Mouse (Mus musculus) MEL (cell line): ENCODE measurements around the gene Grn. TPM values are rescaled to one million over a fixed set of nuclear protein-coding genes. Genes with fewer than 3 reads are reported as not detected.

Experiments used
- DNase-seq: peaks from one replicate; pipeline ENCODE4 v3.0.0; 2011; ENCODE audit warnings: low read depth, low spot score
- H3K27ac ChIP-seq: 2 replicates; pipeline ENCODE4 v1.5.1; 2012; ENCODE audit warnings: low read depth, mild to moderate bottlenecking, control low read depth, low read length, moderate library complexity; ENCODE audit not compliant: control insufficient read depth
- H3K27me3 ChIP-seq, 2 experiments: fragments of 150-350 bp in 1 of 2; sonication (generic) in 1 of 2; 2 replicates each; pipeline ENCODE4 v1.6.1; 2012; ENCODE audit warnings: low read length in 2 of 2, mild to moderate bottlenecking in 2 of 2, improper control_type of control experiment in 1 of 2, moderate library complexity in 1 of 2; ENCODE audit not compliant: insufficient read depth in 2 of 2, control insufficient read depth in 1 of 2
- H3K36me3 ChIP-seq, 2 experiments: 2 replicates each; pipeline ENCODE4 v1.6.1; 2012 to 2014; ENCODE audit warnings: low read length in 2 of 2, improper control_type of control experiment in 1 of 2, inconsistent platforms in 1 of 2, mild to moderate bottlenecking in 1 of 2; ENCODE audit not compliant: insufficient read depth in 2 of 2, control insufficient read depth in 1 of 2
- H3K4me1 ChIP-seq, 2 experiments: fragments of 150-350 bp in 1 of 2; sonication (generic) in 1 of 2; 2 replicates each; pipeline ENCODE4 v1.6.1; 2012; ENCODE audit warnings: low read length in 2 of 2, improper control_type of control experiment in 1 of 2, mild to moderate bottlenecking in 1 of 2; ENCODE audit not compliant: insufficient read depth in 2 of 2, control insufficient read depth in 1 of 2
- H3K4me3 ChIP-seq, 2 experiments: fragments of 150-350 bp in 1 of 2; sonication (generic) in 1 of 2; 2 replicates each; pipeline ENCODE4 v1.5.1; 2012; ENCODE audit warnings: low read depth in 2 of 2, low read length in 2 of 2, mild to moderate bottlenecking in 2 of 2, moderate library complexity in 2 of 2, control low read depth in 1 of 2, improper control_type of control experiment in 1 of 2; ENCODE audit not compliant: control insufficient read depth in 1 of 2, insufficient read depth in 1 of 2
- H3K79me2 ChIP-seq: 2 replicates; pipeline ENCODE4 v1.6.1; 2012; ENCODE audit warnings: mild to moderate bottlenecking, low read length, moderate library complexity; ENCODE audit not compliant: control insufficient read depth, poor library complexity, insufficient read depth
- H3K9ac ChIP-seq: 2 replicates; pipeline ENCODE4 v1.6.1; 2012; ENCODE audit warnings: low read depth, mild to moderate bottlenecking, control low read depth, low read length, moderate library complexity; ENCODE audit not compliant: control insufficient read depth, poor library complexity, severe bottlenecking
- H3K9me3 ChIP-seq: fragments of 150-350 bp; sonication (generic); replicated peaks from 2 replicates; pipeline ENCODE4 v1.6.1; 2012; ENCODE audit warnings: mild to moderate bottlenecking, low read length, improper control_type of control experiment, moderate library complexity; ENCODE audit not compliant: insufficient read depth
- BHLHE40 ChIP-seq: IDR thresholded peaks from 2 replicates; pipeline ENCODE4 v1.6.1; 2012; ENCODE audit warnings: low read depth, mild to moderate bottlenecking, inconsistent platforms, low read length, improper control_type of control experiment, borderline replicate concordance
- CHD1 ChIP-seq: IDR thresholded peaks from 2 replicates; pipeline ENCODE4 v1.6.1; 2012; ENCODE audit warnings: low read depth, mild to moderate bottlenecking, inconsistent platforms, low read length, improper control_type of control experiment
- CTCF ChIP-seq, 3 experiments: IDR thresholded peaks in 2 of 3; conservative IDR thresholded peaks in 1 of 3; 2 replicates each; pipeline ENCODE4 v1.5.1; 2011 to 2012; ENCODE audit warnings: low read length in 3 of 3, low read depth in 2 of 3, mild to moderate bottlenecking in 2 of 3, improper control_type of control experiment in 1 of 3, inconsistent platforms in 1 of 3, mixed read lengths in 1 of 3, moderate library complexity in 1 of 3; ENCODE audit not compliant: control insufficient read depth in 1 of 3, insufficient read depth in 1 of 3, poor library complexity in 1 of 3, severe bottlenecking in 1 of 3
- E2F4 ChIP-seq: IDR thresholded peaks from 2 replicates; pipeline ENCODE4 v1.6.1; 2011; ENCODE audit warnings: low read depth, low read length, improper control_type of control experiment, borderline replicate concordance
- ELF1 ChIP-seq: IDR thresholded peaks from 2 replicates; pipeline ENCODE4 v1.6.1; 2014; ENCODE audit warnings: low read depth, mild to moderate bottlenecking, inconsistent platforms, low read length, improper control_type of control experiment, moderate library complexity
- EP300 ChIP-seq, 2 experiments: IDR thresholded peaks; 2 replicates each; pipeline ENCODE4 v1.6.1; 2011; ENCODE audit warnings: improper control_type of control experiment in 2 of 2, low read length in 2 of 2, low read depth in 1 of 2, mild to moderate bottlenecking in 1 of 2
- GABPA ChIP-seq: IDR thresholded peaks from 2 replicates; pipeline ENCODE4 v1.6.1; 2012; ENCODE audit warnings: low read depth, mild to moderate bottlenecking, inconsistent platforms, low read length, improper control_type of control experiment, moderate library complexity
- MAFK ChIP-seq: IDR thresholded peaks from 2 replicates; pipeline ENCODE4 v1.6.1; 2011; ENCODE audit warnings: low read depth, mild to moderate bottlenecking, low read length, improper control_type of control experiment, borderline replicate concordance
- MAX ChIP-seq: IDR thresholded peaks from 2 replicates; pipeline ENCODE4 v1.6.1; 2011; ENCODE audit warnings: low read length, improper control_type of control experiment
- MAZ ChIP-seq: IDR thresholded peaks from 2 replicates; pipeline ENCODE4 v1.6.1; 2012; ENCODE audit warnings: low read depth, mild to moderate bottlenecking, inconsistent platforms, low read length, improper control_type of control experiment
- MXI1 ChIP-seq: IDR thresholded peaks from 2 replicates; pipeline ENCODE4 v1.6.1; 2011; ENCODE audit warnings: mild to moderate bottlenecking, low read depth, low read length, improper control_type of control experiment
- MYB ChIP-seq: IDR thresholded peaks from 2 replicates; pipeline ENCODE4 v1.6.1; 2011; ENCODE audit warnings: mild to moderate bottlenecking, low read depth, low read length, improper control_type of control experiment
- POLR2A ChIP-seq, 2 experiments: IDR thresholded peaks; 2 replicates each; pipeline ENCODE4 v1.6.1; 2011 to 2012; ENCODE audit warnings: low read length in 2 of 2, mild to moderate bottlenecking in 2 of 2, control low read depth in 1 of 2, improper control_type of control experiment in 1 of 2, low read depth in 1 of 2, moderate library complexity in 1 of 2; ENCODE audit not compliant: control insufficient read depth in 1 of 2, insufficient read depth in 1 of 2, poor library complexity in 1 of 2
- RAD21 ChIP-seq: IDR thresholded peaks from 2 replicates; pipeline ENCODE4 v1.6.1; 2011; ENCODE audit warnings: mild to moderate bottlenecking, low read depth, low read length, improper control_type of control experiment
- SIN3A ChIP-seq: IDR thresholded peaks from 2 replicates; pipeline ENCODE4 v1.6.1; 2012; ENCODE audit warnings: low read length, improper control_type of control experiment, inconsistent platforms
- SMC3 ChIP-seq: IDR thresholded peaks from 2 replicates; pipeline ENCODE4 v1.6.1; 2011; ENCODE audit warnings: low read depth, low read length, improper control_type of control experiment
- TAL1 ChIP-seq: IDR thresholded peaks from 2 replicates; pipeline ENCODE4 v1.6.1; 2012; ENCODE audit warnings: mild to moderate bottlenecking, inconsistent platforms, low read length, moderate library complexity, mixed read lengths
- TBP ChIP-seq: IDR thresholded peaks from 2 replicates; pipeline ENCODE4 v1.8.0; 2011; ENCODE audit warnings: low read depth, low read length, improper control_type of control experiment
- USF2 ChIP-seq, 2 experiments: IDR thresholded peaks; 2 replicates each; pipeline ENCODE4 v1.6.1; 2011 to 2012; ENCODE audit warnings: improper control_type of control experiment in 2 of 2, low read length in 2 of 2, borderline replicate concordance in 1 of 2, inconsistent platforms in 1 of 2, low read depth in 1 of 2, mild to moderate bottlenecking in 1 of 2; ENCODE audit not compliant: insufficient read depth in 1 of 2
- ZC3H11A ChIP-seq: IDR thresholded peaks from 2 replicates; pipeline ENCODE4 v1.6.1; 2012; ENCODE audit warnings: low read depth, mild to moderate bottlenecking, inconsistent platforms, low read length, improper control_type of control experiment
- polyA plus RNA-seq, 2 experiments: library from polyadenylated mRNA; stranded (reverse) in 1 of 2; unstranded in 1 of 2; fragments of >175 nt in 1 of 2; fragments of >200 nt in 1 of 2; gene quantifications; 2 replicates each; pipeline versions ENCODE4 v1.2.1 to v1.2.4; 2012; ENCODE audit warnings: low replicate concordance in 2 of 2, low read depth in 1 of 2; ENCODE audit not compliant: insufficient read length in 2 of 2, insufficient read depth in 1 of 2, missing spikeins in 1 of 2
- total RNA-seq: library from RNA; depleted of rRNA; stranded (reverse); fragments of 300-350 nt; gene quantifications from 2 replicates; pipeline ENCODE4 v1.2.3, GENCODE M21; 2012

The Grn gene
- total and polyA plus RNA-seq, 3 experiments = 14.7 to 42.1 TPM; not detected in 1

DNA sequence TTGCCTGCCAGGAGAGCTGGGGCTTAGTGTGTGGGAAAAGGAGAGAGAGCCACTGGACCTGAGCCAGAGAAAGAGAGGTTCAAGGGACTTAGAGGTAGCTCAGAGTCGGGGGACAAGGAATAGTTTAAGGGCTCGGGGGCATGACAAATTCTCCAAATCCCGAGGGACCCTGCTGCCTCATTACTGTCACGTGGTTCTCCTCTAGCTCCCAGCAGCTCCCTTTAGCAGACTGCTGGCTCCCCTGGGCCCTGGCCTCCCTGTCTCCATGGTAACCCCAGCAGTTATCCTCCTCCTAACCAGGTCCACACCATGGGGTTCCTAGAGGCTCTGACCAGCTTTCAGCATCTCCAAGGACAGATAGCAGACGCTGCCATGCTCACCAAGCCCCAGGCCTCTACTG, 34.9 kb upstream of the Grn start:
- DNase-seq = no peak
- no peaks in the 10 kb centered on the region for H3K36me3 ChIP-seq
- no peak overlapping the region for H3K4me3 ChIP-seq
- H3K9me3 ChIP-seq = no peaks in the 10 kb centered on the region
- no peak overlapping the region for H3K27ac ChIP-seq
- no peaks in the 10 kb centered on the region for H3K4me1 ChIP-seq
- TF ChIP-seq CTCF (IDR thresholded peaks at IDR 0.05 in 2 of 3, conservative IDR thresholded peaks at IDR 0.05 in 1 of 3; ENCODE audit: control insufficient read depth in 1 of 3, insufficient read depth in 1 of 3, low read depth in 2 of 3, low read length in 3 of 3, poor library complexity in 1 of 3, severe bottlenecking in 1 of 3) = no peak
- TF ChIP-seq MYB = no peak
- no peak for TF ChIP-seq POLR2A (IDR thresholded peaks at IDR 0.05; ENCODE audit: control insufficient read depth in 1 of 2, insufficient read depth in 1 of 2, low read depth in 1 of 2, low read length in 2 of 2, poor library complexity in 1 of 2)
- TF ChIP-seq MXI1 = no peak
- TF ChIP-seq TBP = no peak
- TF ChIP-seq EP300 (IDR thresholded peaks at IDR 0.05; ENCODE audit: low read depth in 1 of 2, low read length in 2 of 2) = no peak
- no peak for TF ChIP-seq MAFK
- no peak for TF ChIP-seq GABPA
- TF ChIP-seq USF2 (IDR thresholded peaks at IDR 0.05; ENCODE audit: borderline replicate concordance in 1 of 2, insufficient read depth in 1 of 2, low read depth in 1 of 2, low read length in 2 of 2) = no peak
- TF ChIP-seq SIN3A = no peak
- no peak for TF ChIP-seq SMC3
- H3K79me2 ChIP-seq = no peaks in the 10 kb centered on the region
- peaks cover 5 to 13% of the 10 kb centered on the region in 2 experiments for H3K27me3 ChIP-seq
- no peak overlapping the region for H3K9ac ChIP-seq

DNA sequence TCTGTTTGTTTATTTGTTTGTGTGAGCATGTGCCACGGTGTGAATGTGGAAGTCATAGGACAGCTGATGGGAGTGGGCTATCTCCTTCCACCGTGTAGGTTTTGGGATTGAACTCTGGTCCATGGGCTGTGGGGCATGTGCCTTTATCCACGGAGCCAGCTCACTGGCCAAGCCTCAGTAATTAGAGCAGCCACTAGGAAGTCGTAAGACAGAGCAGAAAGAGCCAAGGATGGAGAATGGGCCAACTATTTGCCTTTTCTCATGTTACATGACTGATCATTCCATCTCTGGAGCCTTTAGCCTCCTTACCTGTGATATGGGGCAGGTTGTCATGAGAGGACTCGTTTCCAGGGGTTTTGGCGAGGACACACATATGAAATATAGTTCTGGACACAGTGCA, 33.9 kb upstream of the Grn start:
- no peak overlapping the region for H3K27ac ChIP-seq
- H3K4me3 ChIP-seq = no peak overlapping the region
- H3K9me3 ChIP-seq = no peaks in the 10 kb centered on the region
- H3K9ac ChIP-seq = no peak overlapping the region
- no peak for DNase-seq
- no peak for TF ChIP-seq CTCF (IDR thresholded peaks at IDR 0.05 in 2 of 3, conservative IDR thresholded peaks at IDR 0.05 in 1 of 3; ENCODE audit: control insufficient read depth in 1 of 3, insufficient read depth in 1 of 3, low read depth in 2 of 3, low read length in 3 of 3, poor library complexity in 1 of 3, severe bottlenecking in 1 of 3)
- no peak for TF ChIP-seq ZC3H11A
- no peak for TF ChIP-seq POLR2A (IDR thresholded peaks at IDR 0.05; ENCODE audit: control insufficient read depth in 1 of 2, insufficient read depth in 1 of 2, low read depth in 1 of 2, low read length in 2 of 2, poor library complexity in 1 of 2)
- TF ChIP-seq MAX = no peak
- TF ChIP-seq MAZ = no peak
- TF ChIP-seq ELF1 = no peak
- no peak for TF ChIP-seq CHD1
- TF ChIP-seq GABPA = no peak
- no peak for TF ChIP-seq MXI1
- TF ChIP-seq SMC3 = no peak
- TF ChIP-seq RAD21 = no peak
- no peak for TF ChIP-seq BHLHE40
- no peak for TF ChIP-seq USF2 (IDR thresholded peaks at IDR 0.05; ENCODE audit: borderline replicate concordance in 1 of 2, insufficient read depth in 1 of 2, low read depth in 1 of 2, low read length in 2 of 2)
- no peak for TF ChIP-seq EP300 (IDR thresholded peaks at IDR 0.05; ENCODE audit: low read depth in 1 of 2, low read length in 2 of 2)
- TF ChIP-seq E2F4 = no peak
- TF ChIP-seq TAL1 = no peak
- no peak for TF ChIP-seq SIN3A
- TF ChIP-seq MAFK = no peak
- H3K27me3 ChIP-seq = peaks cover 2 to 4% of the 10 kb centered on the region in 2 experiments; a peak in 2 of 4 replicates
- no peaks in the 10 kb centered on the region for H3K79me2 ChIP-seq
- no peaks in the 10 kb centered on the region for H3K36me3 ChIP-seq
- H3K4me1 ChIP-seq = no peaks in the 10 kb centered on the region
